Mouse (Mus musculus) G1E (cell line): Measurements from ENCODE around the gene Atxn2. TPM values are rescaled to one million over a fixed set of nuclear protein-coding genes. Genes with fewer than 3 reads are reported as not detected.

Experiments used
- ATAC-seq: 2 replicates; pipeline ENCODE4 v1.8.0; 2016; ENCODE audit warnings: mild to moderate bottlenecking; ENCODE audit not compliant: insufficient number of reproducible peaks, poor library complexity, low FRiP score, severe bottlenecking; ENCODE audit errors: extremely low read depth
- DNase-seq: peaks from one replicate; pipeline ENCODE4 v3.0.0; 2012; ENCODE audit warnings: low spot score
- H3K27me3 ChIP-seq: 2 replicates; pipeline ENCODE4 v1.6.1; 2012; ENCODE audit warnings: mild to moderate bottlenecking, low read length, inconsistent platforms; ENCODE audit not compliant: insufficient read depth
- H3K36me3 ChIP-seq: replicated peaks from 2 replicates; pipeline ENCODE3; 2012; ENCODE audit warnings: mild to moderate bottlenecking, inconsistent platforms
- H3K4me1 ChIP-seq: 2 replicates; pipeline ENCODE4 v1.6.1; 2012; ENCODE audit warnings: low read depth, low read length, inconsistent platforms, mixed read lengths; ENCODE audit not compliant: insufficient read depth
- H3K4me3 ChIP-seq: 2 replicates; pipeline ENCODE4 v1.5.1; 2012; ENCODE audit warnings: low read depth, mild to moderate bottlenecking, inconsistent platforms, low read length, moderate library complexity, mixed read lengths
- H3K9me3 ChIP-seq: replicated peaks from 2 replicates; pipeline ENCODE4 v1.6.1; 2012; ENCODE audit warnings: inconsistent platforms
- CTCF ChIP-seq: IDR thresholded peaks from 2 replicates; pipeline ENCODE4 v1.5.1; 2012; ENCODE audit warnings: low read depth, low read length, inconsistent platforms, mixed read lengths
- GATA1 ChIP-seq: IDR thresholded peaks from 2 replicates; pipeline ENCODE4 v1.6.1; 2012; ENCODE audit warnings: borderline replicate concordance, low read length, inconsistent platforms, mixed read lengths
- GATA2 ChIP-seq: IDR thresholded peaks from 2 replicates; pipeline ENCODE4 v1.6.1; 2012; ENCODE audit warnings: low read depth, low read length, inconsistent platforms, borderline replicate concordance
- POLR2AphosphoS5 ChIP-seq: IDR thresholded peaks from 2 replicates; pipeline ENCODE4 v1.6.1; 2012; ENCODE audit warnings: low read depth, low read length, inconsistent platforms; ENCODE audit not compliant: insufficient replicate concordance
- TAL1 ChIP-seq: conservative IDR thresholded peaks from 2 replicates; pipeline ENCODE4 v1.6.1; 2012; ENCODE audit warnings: low read depth, low read length, inconsistent platforms, mixed read lengths
- polyA plus RNA-seq: library from polyadenylated mRNA; stranded (reverse); fragments of >175 nt; gene quantifications from 2 replicates; pipeline ENCODE4 v1.2.3, GENCODE M21; 2012
- total RNA-seq, 2 experiments: library from RNA; stranded (forward) in 1 of 2; stranded (reverse) in 1 of 2; fragments of 200-1000 nt in 1 of 2; fragments of >200 nt in 1 of 2; fragmentation: Nextera tagmentation in 1 of 2; gene quantifications; 2 replicates each; pipeline ENCODE4 v1.2.3; 2014 to 2017

The Atxn2 gene
- total and polyA plus RNA-seq, 3 experiments: 38.0 to 151 (median 57.5) TPM

DNA sequence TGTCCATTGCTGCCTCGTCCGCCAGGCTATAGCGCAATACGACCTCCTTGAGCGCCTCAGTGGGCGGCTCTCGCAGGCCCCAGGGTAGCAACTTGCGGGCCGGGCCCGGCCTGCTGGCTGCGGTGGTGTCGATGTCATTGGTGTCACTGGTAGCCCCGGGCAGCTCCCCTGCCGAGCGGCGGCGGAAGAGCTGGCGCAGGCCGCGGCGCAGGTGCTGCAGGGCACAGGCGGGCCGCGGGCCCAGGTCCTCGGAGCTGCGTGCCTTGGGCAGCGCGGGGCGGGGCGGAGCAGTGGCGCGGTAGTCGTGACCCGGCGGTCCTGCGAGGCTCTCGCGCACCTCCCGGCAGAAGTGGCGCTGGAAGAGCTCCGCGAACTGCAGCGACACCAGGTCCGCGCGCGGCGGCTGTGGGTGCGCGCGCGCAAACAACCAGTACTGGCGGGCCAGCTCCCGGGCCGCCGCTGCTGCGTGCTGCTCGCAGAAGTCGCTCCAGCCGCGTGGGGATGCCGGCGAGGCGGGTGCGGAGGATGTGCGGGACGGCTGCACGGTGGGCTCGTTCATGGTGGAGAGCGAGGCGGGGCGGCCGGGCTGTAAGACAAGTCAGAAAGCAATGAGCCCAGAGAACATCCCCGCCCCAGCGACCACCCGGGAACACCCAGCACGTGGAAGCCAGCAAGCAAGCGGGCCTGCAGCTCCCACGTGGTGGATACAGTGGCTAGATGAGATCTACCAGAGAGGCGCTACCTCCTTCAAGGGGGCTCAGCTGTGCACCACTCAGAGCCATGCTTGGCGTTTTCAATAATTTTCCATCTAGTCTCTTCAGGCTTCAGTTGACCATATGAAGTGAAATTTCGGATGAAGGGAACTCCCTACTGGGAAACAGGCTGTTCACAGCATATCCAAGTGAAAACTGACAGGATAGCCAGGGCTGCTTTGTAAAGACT, 117.6 kb downstream of the Atxn2 start:
- peaks cover 98% of the 10 kb centered on the region for H3K36me3 ChIP-seq
- H3K4me1 ChIP-seq: peaks cover 48% of the 10 kb centered on the region

DNA sequence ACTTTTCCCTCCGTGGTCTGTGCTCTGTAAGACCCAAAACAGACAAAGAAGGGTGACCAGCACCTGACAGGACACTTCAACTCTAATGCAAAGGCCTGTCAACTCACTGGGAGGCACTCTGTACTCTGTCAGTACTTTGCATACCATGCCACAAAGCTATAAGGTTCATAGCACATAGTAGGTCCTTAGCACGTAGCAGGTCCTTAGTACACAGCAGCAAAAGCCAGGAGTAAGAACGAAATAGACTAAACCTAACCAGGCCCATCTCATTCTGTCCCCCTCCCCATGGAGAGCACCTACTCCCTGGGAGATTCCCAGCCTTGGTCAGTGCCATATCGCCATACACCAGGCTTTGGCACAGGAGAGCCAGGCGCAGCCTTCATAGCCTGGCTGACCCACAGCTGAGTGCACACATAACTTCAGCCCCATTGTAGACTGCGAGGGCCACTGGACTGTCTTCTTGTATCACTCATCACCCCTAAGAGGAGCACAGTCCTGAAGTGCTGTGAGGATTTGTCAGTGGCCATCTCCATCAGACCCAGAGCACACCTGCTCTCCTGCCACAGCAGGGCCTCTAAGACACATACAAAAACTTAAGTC, 120.0 kb downstream of the Atxn2 start:
- peaks cover 91% of the 10 kb centered on the region for H3K36me3 ChIP-seq
- peaks cover 54% of the 10 kb centered on the region for H3K4me1 ChIP-seq

More for the DNA sequence above, 117.6 kb downstream of the Atxn2 start:
- no peak overlapping the region for H3K4me3 ChIP-seq
- TF ChIP-seq GATA1 (no peak), GATA2 (no peak), CTCF (no peak), TAL1 (no peak), POLR2AphosphoS5 (no peak)
- no peaks in the 10 kb centered on the region for H3K27me3 ChIP-seq
- no peak for ATAC-seq
- H3K9me3 ChIP-seq: peaks cover 10% of the 10 kb centered on the region
- DNase-seq: no peak

DNA sequence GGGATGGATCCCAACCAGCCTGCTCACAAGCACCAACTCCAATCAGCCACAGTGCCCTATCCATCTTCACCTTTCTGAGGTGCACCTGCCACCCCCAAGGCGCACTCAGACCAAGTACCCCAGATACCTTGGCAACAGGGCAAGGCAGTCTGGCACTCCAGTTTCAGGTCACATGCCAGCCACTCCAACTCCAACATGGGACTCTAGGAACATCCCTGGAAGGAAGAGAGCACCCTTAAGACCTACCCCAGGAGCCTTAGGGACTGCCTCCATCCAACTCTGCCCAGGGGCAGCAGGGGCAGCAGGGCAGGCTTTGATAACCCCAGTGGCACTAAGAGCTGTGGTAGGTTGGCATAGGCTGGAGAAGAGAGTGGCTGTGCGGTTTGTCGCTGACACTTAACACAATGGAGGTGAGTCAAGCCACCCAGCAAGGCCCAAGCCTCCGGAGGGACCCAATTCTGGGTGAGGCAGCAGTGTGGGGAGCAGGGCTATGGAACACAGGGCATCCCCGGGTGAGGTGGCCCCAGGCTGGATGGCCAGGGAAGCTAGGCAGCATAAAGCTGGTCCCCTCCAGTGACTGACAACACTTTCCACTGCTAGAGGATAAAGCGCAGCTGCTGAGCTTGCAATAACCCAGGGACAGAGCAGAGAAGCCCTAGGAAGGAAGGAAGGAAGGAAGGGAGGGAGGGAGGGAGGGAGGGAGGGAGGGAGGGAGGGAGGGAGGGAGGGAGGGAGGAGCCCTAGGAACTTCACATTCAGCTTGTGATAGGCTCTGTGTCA, 121.4 kb downstream of the Atxn2 start:
- Histone ChIP-seq H3K9me3 (peaks cover 10% of the 10 kb centered on the region), H3K4me1 (peaks cover 59% of the 10 kb centered on the region), H3K36me3 (peaks cover 77% of the 10 kb centered on the region), H3K27me3 (no peaks in the 10 kb centered on the region), H3K4me3 (no peak overlapping the region)
- TF ChIP-seq GATA2: no peak
- TF ChIP-seq GATA1: no peak
- no peak for TF ChIP-seq CTCF
- TF ChIP-seq TAL1: no peak
- TF ChIP-seq POLR2AphosphoS5: no peak
- ATAC-seq (no peak), DNase-seq (no peak)

More for the DNA sequence above, 120.0 kb downstream of the Atxn2 start:
- TF ChIP-seq GATA1 (no peak), TAL1 (no peak), POLR2AphosphoS5 (no peak), CTCF (no peak), GATA2 (no peak)
- ATAC-seq (no peak), DNase-seq (no peak)
- Histone ChIP-seq H3K4me3 (no peak overlapping the region), H3K9me3 (peaks cover 10% of the 10 kb centered on the region), H3K27me3 (no peaks in the 10 kb centered on the region)

DNA sequence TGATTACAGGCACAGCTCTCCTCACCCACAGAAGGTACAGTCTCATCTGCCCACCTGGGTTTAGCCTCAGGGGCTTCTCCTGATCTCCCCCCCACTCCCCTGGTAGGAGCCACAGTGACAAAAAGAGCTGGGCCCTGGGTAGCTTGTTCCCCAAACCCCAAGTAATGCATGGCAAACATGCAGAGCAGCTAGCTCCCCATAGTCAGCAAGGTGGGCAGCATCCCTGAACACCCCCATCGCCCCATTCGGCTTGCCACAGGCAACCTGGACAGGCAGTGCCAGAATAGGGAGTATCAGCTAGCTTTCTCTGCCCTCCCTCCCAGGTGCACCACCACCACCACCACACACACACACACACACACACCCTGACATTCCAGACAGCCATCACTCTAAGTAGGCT, 122.0 kb downstream of the Atxn2 start:
- Histone ChIP-seq H3K27me3 (no peaks in the 10 kb centered on the region), H3K36me3 (peaks cover 71% of the 10 kb centered on the region), H3K4me3 (peak overlapping the region; percentile 60; the same call in 1 of the 2 replicates), H3K9me3 (peaks cover 10% of the 10 kb centered on the region), H3K4me1 (peaks cover 65% of the 10 kb centered on the region)
- no peak for DNase-seq
- TF ChIP-seq CTCF: no peak
- ATAC-seq: no peak

DNA sequence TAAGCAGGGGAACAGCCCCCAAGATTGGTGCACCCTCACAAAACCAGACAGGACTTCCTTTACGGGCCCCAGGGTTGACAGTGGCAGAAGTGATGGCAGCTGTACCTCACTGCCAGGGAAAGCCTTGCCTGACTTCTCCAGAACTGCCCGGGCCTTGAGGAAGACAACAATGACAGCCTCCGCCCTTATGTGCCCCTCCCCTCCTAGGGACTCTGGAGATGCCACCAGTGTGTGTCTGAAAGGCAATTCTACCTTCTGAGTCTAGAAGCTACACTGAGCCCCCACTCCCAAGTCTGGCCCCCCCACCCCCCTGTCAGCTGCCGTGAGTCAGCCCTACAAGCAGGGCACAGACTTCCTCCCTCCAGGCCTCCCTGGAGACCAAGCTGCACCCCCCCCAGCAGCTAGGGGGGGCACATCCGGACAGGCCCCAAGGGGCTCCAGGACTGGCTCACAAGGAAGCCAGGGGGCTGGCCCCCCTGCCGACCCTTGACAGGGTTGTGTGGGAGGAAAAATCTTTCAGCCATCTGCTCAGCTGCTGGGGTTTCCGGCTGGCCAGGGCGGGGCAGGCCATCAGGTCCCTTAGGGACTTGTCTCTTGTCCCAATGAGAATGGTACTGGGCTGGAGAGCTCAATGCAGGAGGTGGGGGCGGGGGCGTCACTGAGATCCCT, 122.6 kb downstream of the Atxn2 start:
- TF ChIP-seq POLR2AphosphoS5 (no peak), GATA1 (no peak), GATA2 (no peak), TAL1 (no peak)
- peak overlapping the region; percentile 60; the same call in 1 of the 2 replicates for H3K4me3 ChIP-seq
- peaks cover 70% of the 10 kb centered on the region for H3K4me1 ChIP-seq
- H3K27me3 ChIP-seq: no peaks in the 10 kb centered on the region
- ATAC-seq (peak; percentile 22; the same call in 1 of the 2 replicates), DNase-seq (peak; percentile 72)
- H3K36me3 ChIP-seq: peaks cover 65% of the 10 kb centered on the region
- H3K9me3 ChIP-seq: peaks cover 5% of the 10 kb centered on the region

DNA sequence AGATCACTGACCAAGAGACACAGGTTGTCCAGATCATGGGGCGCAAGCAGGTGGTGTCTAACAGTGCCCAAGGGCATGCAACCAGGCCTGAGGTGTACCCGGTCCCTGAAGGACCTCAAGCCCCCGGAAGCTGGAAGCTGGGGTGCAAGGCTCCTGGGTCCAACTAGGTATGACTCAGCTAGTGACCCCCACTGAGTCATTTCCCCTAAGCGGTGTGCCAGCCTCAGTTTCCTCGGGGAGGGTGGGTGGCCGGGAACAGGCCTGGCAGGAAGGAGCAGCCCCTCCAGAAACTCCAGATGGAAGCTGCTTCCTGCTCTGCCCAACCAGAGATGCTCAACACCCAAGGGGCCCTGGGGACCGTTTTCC, 123.1 kb downstream of the Atxn2 start:
- peaks cover 60% of the 10 kb centered on the region for H3K36me3 ChIP-seq

More for the DNA sequence above, 123.1 kb downstream of the Atxn2 start:
- TF ChIP-seq POLR2AphosphoS5 (no peak), CTCF (no peak), GATA1 (no peak), GATA2 (no peak), TAL1 (no peak)
- DNase-seq: no peak
- Histone ChIP-seq H3K27me3 (no peaks in the 10 kb centered on the region), H3K9me3 (0 out of 2 replicates have a peak, but pooled peaks cover under 1% of the 10 kb centered on the region), H3K4me3 (peak overlapping the region; percentile 60; the same call in 1 of the 2 replicates), H3K4me1 (peaks cover 75% of the 10 kb centered on the region)
- ATAC-seq: no peak
